Mouse (Mus musculus) heart, postnatal 0 days (tissue): ENCODE results near the gene Idh3b. TPM values are rescaled to one million over a fixed set of nuclear protein-coding genes. Genes with fewer than 3 reads are reported as not detected.

Experiments used
- ATAC-seq: fragments of 200-750 bp; cut with Nextera tagmentation; 2 replicates; pipeline ENCODE4 v1.8.0; 2017; ENCODE audit warnings: low read depth, moderate number of reproducible peaks, moderate library complexity; ENCODE audit not compliant: insufficient read depth
- DNase-seq: peaks from one replicate; pipeline ENCODE4 v3.0.0-alpha.2; 2016; ENCODE audit warnings: low spot score
- H3K27ac ChIP-seq: fragments of 300-500 bp; sonication (generic); 2 replicates; pipeline ENCODE4 v1.5.1; 2014; ENCODE audit warnings: low read depth, mild to moderate bottlenecking
- H3K27me3 ChIP-seq: fragments of 300-500 bp; sonication (generic); 2 replicates; pipeline ENCODE4 v1.6.1; 2014; ENCODE audit warnings: low read length, mixed read lengths; ENCODE audit not compliant: control insufficient read depth, insufficient read depth
- H3K36me3 ChIP-seq: fragments of 300-500 bp; sonication (generic); replicated peaks from 2 replicates; pipeline ENCODE4 v1.6.1; 2014; ENCODE audit warnings: low read length, mixed read lengths; ENCODE audit not compliant: control insufficient read depth, insufficient read depth
- H3K4me1 ChIP-seq: fragments of 300-500 bp; sonication (generic); 2 replicates; pipeline ENCODE4 v1.6.1; 2014; ENCODE audit warnings: antibody characterized with exemption; ENCODE audit not compliant: control insufficient read depth, insufficient read depth
- H3K4me2 ChIP-seq: fragments of 300-500 bp; sonication (generic); 2 replicates; pipeline ENCODE4 v1.6.1; 2014; ENCODE audit warnings: low read depth, mild to moderate bottlenecking, low read length, moderate library complexity
- H3K4me3 ChIP-seq: fragments of 300-500 bp; sonication (generic); 2 replicates; pipeline ENCODE4 v1.5.1; 2014; ENCODE audit warnings: low read depth, low read length
- H3K9ac ChIP-seq: fragments of 300-500 bp; sonication (generic); replicated peaks from 2 replicates; pipeline ENCODE4 v1.6.1; 2014; ENCODE audit warnings: low read depth, low read length, mixed read lengths
- H3K9me3 ChIP-seq: fragments of 300-500 bp; sonication (generic); replicated peaks from 2 replicates; pipeline ENCODE4 v1.6.1; 2016; ENCODE audit warnings: low read length; ENCODE audit not compliant: control insufficient read depth
- CTCF ChIP-seq: IDR thresholded peaks from 2 replicates; pipeline ENCODE4 v1.5.1; 2016; ENCODE audit warnings: antibody characterized with exemption, control low read depth, low read depth
- EP300 ChIP-seq: IDR thresholded peaks from 2 replicates; pipeline ENCODE4 v1.6.1; 2016; ENCODE audit warnings: antibody characterized with exemption, low read depth
- WGBS: fragments of 180-500 bp; shearing (Covaris S2); extraction: QIAGEN DNeasy Blood & Tissue Kit; methylation state at CpG from one replicate; pipeline ENCODE4 v1.1.7; 2014; 5-methylcytosine and 5-hydroxymethylcytosine counted together
- polyA plus RNA-seq: library from polyadenylated mRNA; unstranded; fragments of >200 nt; fragmentation: Nextera tagmentation; extraction: Ambion mirVana; gene quantifications from 2 replicates; pipeline ENCODE4 v1.2.1, GENCODE M21; 2015
- total RNA-seq: library from RNA; depleted of rRNA; stranded (reverse); fragments of >200 nt; gene quantifications from 2 replicates; pipeline ENCODE4 v1.2.3, GENCODE M21; 2014; ENCODE audit warnings: low replicate concordance; rRNA removed

The Idh3b gene
- total and polyA plus RNA-seq, 2 experiments from 2014 or later: 497 to 512 TPM

DNA sequence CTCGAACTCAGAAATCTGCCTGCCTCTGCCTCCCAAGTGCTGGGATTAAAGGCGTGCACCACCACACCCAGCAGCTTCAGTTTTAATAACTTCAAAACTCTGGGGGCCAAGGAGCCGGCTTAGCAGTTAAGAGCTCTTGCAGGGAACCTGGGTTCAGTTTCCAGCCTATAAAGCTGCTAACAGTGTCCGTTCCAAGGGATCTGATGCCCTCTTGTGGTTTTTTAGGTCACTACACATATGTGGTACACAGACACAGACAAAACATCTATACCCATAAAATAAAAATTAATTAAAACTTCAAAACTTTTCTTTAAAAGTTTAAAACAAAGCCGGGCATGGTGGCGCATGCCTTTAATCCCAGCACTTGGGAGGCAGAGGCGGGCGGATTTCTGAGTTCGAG lies 37.4 kb downstream of the Idh3b start:
- WGBS: 36% methylated on average over 9 of the region's 9 CpGs
- no peaks in the 10 kb centered on the region for H3K27me3 ChIP-seq
- no peak overlapping the region for H3K4me3 ChIP-seq
- H3K9me3 ChIP-seq: no peaks in the 10 kb centered on the region
- H3K36me3 ChIP-seq: no peaks in the 10 kb centered on the region
- no peak overlapping the region for H3K27ac ChIP-seq
- ATAC-seq (no peak), DNase-seq (peak; percentile 36)
- H3K4me1 ChIP-seq: no peaks in the 10 kb centered on the region
- H3K9ac ChIP-seq: no peak overlapping the region
- no peak overlapping the region for H3K4me2 ChIP-seq
- no peak for TF ChIP-seq EP300
- TF ChIP-seq CTCF: peak; percentile 48

Other genes starting within 250 kb of the Idh3b start
- not detected in 2 replicates for gene Tgm6, start 172.1 kb downstream of the Idh3b start, total RNA-seq
- gene Tgm6, start 172.1 kb downstream of the Idh3b start, polyA plus RNA-seq: not detected in 2 replicates
- gene Snrpb, start 105.1 kb downstream of the Idh3b start, total RNA-seq: 375 and 410 TPM in 2 replicates
- 307 and 316 TPM in 2 replicates for gene Snrpb, start 105.1 kb downstream of the Idh3b start, polyA plus RNA-seq
- not detected in 2 replicates for gene Tmc2, start 89.4 kb downstream of the Idh3b start, total RNA-seq
- not detected in 2 replicates for gene Tmc2, start 89.4 kb downstream of the Idh3b start, polyA plus RNA-seq
- gene Nop56, start 10.1 kb downstream of the Idh3b start, total RNA-seq: 47.4 and 50.9 TPM in 2 replicates
- gene Nop56, start 10.1 kb downstream of the Idh3b start, polyA plus RNA-seq: 57.4 and 57.6 TPM in 2 replicates
- 1.1 and 3.4 TPM in 2 replicates for gene Ebf4, start 10.6 kb upstream of the Idh3b start, total RNA-seq
- gene Ebf4, start 10.6 kb upstream of the Idh3b start, polyA plus RNA-seq: 0.16 and 0.18 TPM in 2 replicates
- 6.9 and 7.8 TPM in 2 replicates for gene Cpxm1, start 113.0 kb upstream of the Idh3b start, total RNA-seq
- gene Cpxm1, start 113.0 kb upstream of the Idh3b start, polyA plus RNA-seq: 9.5 and 11.5 TPM in 2 replicates
- gene Gm28372, start 120.7 kb upstream of the Idh3b start, total RNA-seq: not detected in 2 replicates
- gene Gm28372, start 120.7 kb upstream of the Idh3b start, polyA plus RNA-seq: not detected in 2 replicates
- not detected in 2 replicates for gene 1700020A23Rik, start 120.7 kb upstream of the Idh3b start, total RNA-seq
- gene 1700020A23Rik, start 120.7 kb upstream of the Idh3b start, polyA plus RNA-seq: not detected in 2 replicates
- gene Tmem239, start 121.9 kb upstream of the Idh3b start, total RNA-seq: not detected in 2 replicates
- gene Tmem239, start 121.9 kb upstream of the Idh3b start, polyA plus RNA-seq: not detected in 2 replicates
- gene Vps16, start 139.8 kb upstream of the Idh3b start, total RNA-seq: 37.9 and 46.0 TPM in 2 replicates
- 29.4 and 30.2 TPM in 2 replicates for gene Vps16, start 139.8 kb upstream of the Idh3b start, polyA plus RNA-seq
- 6.4 and 11.5 TPM in 2 replicates for gene Pced1a, start 140.2 kb upstream of the Idh3b start, total RNA-seq
- gene Pced1a, start 140.2 kb upstream of the Idh3b start, polyA plus RNA-seq: 2.7 and 3.4 TPM in 2 replicates
- gene Ptpra, start 165.7 kb upstream of the Idh3b start, total RNA-seq: 21.7 and 39.5 TPM in 2 replicates
- 44.2 and 44.5 TPM in 2 replicates for gene Ptpra, start 165.7 kb upstream of the Idh3b start, polyA plus RNA-seq